Mouse (Mus musculus) B cell, adult 2 months (primary cell): Measurements from ENCODE around the gene Gm9803.
A peak's percentile ranks its signal among the peaks of the same experiment; 100 is the strongest.
"Not testable (repeated sequence)": the region's sequence is repeated elsewhere in the genome, so short reads cannot be mapped to it uniquely, and the experiment has no call there.

ENCODE experiments used
- DNase-seq, 2 experiments: peaks; one replicate each; pipeline ENCODE4 v3.0.0; 2022

Gene Gm9803

GRCm38 (mm10) chr10:43523931-43524330 lies at the start of gene Gm9803:
TSS of gene Gm9803 (plus strand) at chr10:43524084.
- DNase-seq, result not testable (repeated sequence)

GRCm38 (mm10) chr10:43475376-43475775 lies 48.5 kb upstream of the Gm9803 start:
- DNase-seq, result peak; percentile 71 to 76

GRCm38 (mm10) chr10:43477459-43477858 lies 46.4 kb upstream of the Gm9803 start:
- no peak for DNase-seq

- peak; percentile 36 to 46 for DNase-seq
Observed at GRCm38 (mm10) chr10:43477865-43478681, 45.8 kb upstream of the Gm9803 start.

GRCm38 (mm10) chr10:43478751-43479435 lies 45.0 kb upstream of the Gm9803 start, which contains the start of gene Bend3:
TSS of gene Bend3 (plus strand) at chr10:43478831.
- peak; percentile 65 to 73 for DNase-seq

- DNase-seq, result peak; percentile 89 to 92
Observed at GRCm38 (mm10) chr10:43479436-43480157, 44.3 kb upstream of the Gm9803 start.

GRCm38 (mm10) chr10:43480227-43480849 lies 43.5 kb upstream of the Gm9803 start:
- DNase-seq, result peak in 1 of 2 experiments; percentile 9

GRCm38 (mm10) chr10:43481179-43481578 lies 42.7 kb upstream of the Gm9803 start:
- DNase-seq, result no peak

- DNase-seq, result no peak
Observed at GRCm38 (mm10) chr10:43482021-43482420, 41.9 kb upstream of the Gm9803 start.

- no peak for DNase-seq
Observed at GRCm38 (mm10) chr10:43483426-43483995, 40.4 kb upstream of the Gm9803 start.

- no peak for DNase-seq
Observed at GRCm38 (mm10) chr10:43485751-43486268, 38.1 kb upstream of the Gm9803 start.

- DNase-seq, result no peak
Observed at GRCm38 (mm10) chr10:43487441-43488010, 36.4 kb upstream of the Gm9803 start.

GRCm38 (mm10) chr10:43488258-43488657 lies 35.6 kb upstream of the Gm9803 start:
- DNase-seq, result no peak

- DNase-seq, result no peak
Observed at GRCm38 (mm10) chr10:43489139-43489538, 34.7 kb upstream of the Gm9803 start.

- no peak for DNase-seq
Observed at GRCm38 (mm10) chr10:43489550-43489949, 34.3 kb upstream of the Gm9803 start.

- DNase-seq, result no peak
Observed at GRCm38 (mm10) chr10:43490034-43490433, 33.9 kb upstream of the Gm9803 start.

- no peak for DNase-seq
Observed at GRCm38 (mm10) chr10:43490846-43491245, 33.0 kb upstream of the Gm9803 start.

GRCm38 (mm10) chr10:43502599-43502998 lies 21.3 kb upstream of the Gm9803 start:
- DNase-seq, result no peak

- peak in 1 of 2 experiments; percentile 7 for DNase-seq
Observed at GRCm38 (mm10) chr10:43504291-43504690, 19.6 kb upstream of the Gm9803 start.

GRCm38 (mm10) chr10:43507051-43507450 lies 16.8 kb upstream of the Gm9803 start:
- DNase-seq, result no peak

GRCm38 (mm10) chr10:43509228-43509627 lies 14.7 kb upstream of the Gm9803 start:
- DNase-seq, result no peak

- DNase-seq, result no peak
Observed at GRCm38 (mm10) chr10:43512976-43513375, 10.9 kb upstream of the Gm9803 start.
